Mouse (Mus musculus) heart, embryonic 14.5 days (tissue): ENCODE data around the gene Tsc2. TPM values are rescaled to one million over a fixed set of nuclear protein-coding genes. Genes with fewer than 3 reads are reported as not detected.
A peak's percentile ranks its signal among the peaks of the same experiment; 100 is the strongest.

ENCODE experiments used
- ATAC-seq: fragments of 200-750 bp; cut with Nextera tagmentation; 2 replicates; pipeline ENCODE4 v1.8.0; 2017; ENCODE audit warnings: low read depth, moderate TSS enrichment; ENCODE audit not compliant: insufficient number of reproducible peaks, insufficient read depth, low FRiP score
- H3K27ac ChIP-seq, 2 experiments: fragments of 200-500 bp in 1 of 2; fragments of 300-500 bp in 1 of 2; sonication (generic) in 1 of 2; replicated peaks in 1 of 2; 2 replicates each; pipeline ENCODE4 v1.5.1; 2012 to 2014; ENCODE audit warnings: low read depth in 2 of 2, low read length in 2 of 2, control low read depth in 1 of 2, mild to moderate bottlenecking in 1 of 2, mixed read lengths in 1 of 2; ENCODE audit not compliant: control insufficient read depth in 1 of 2, insufficient read depth in 1 of 2
- H3K27me3 ChIP-seq: fragments of 300-500 bp; sonication (generic); 2 replicates; pipeline ENCODE4 v1.6.1; 2014; ENCODE audit warnings: mild to moderate bottlenecking, low read length, control low read depth; ENCODE audit not compliant: control insufficient read depth, insufficient read depth
- H3K36me3 ChIP-seq: fragments of 300-500 bp; sonication (generic); 2 replicates; pipeline ENCODE4 v1.6.1; 2014; ENCODE audit warnings: mild to moderate bottlenecking, control low read depth, low read length, mixed read lengths; ENCODE audit not compliant: control insufficient read depth, insufficient read depth
- H3K4me1 ChIP-seq, 2 experiments: fragments of 200-500 bp in 1 of 2; fragments of 300-500 bp in 1 of 2; sonication (generic) in 1 of 2; 2 replicates each; pipeline ENCODE4 v1.6.1; 2012 to 2014; ENCODE audit warnings: low read length in 2 of 2, control low read depth in 1 of 2, mixed read lengths in 1 of 2; ENCODE audit not compliant: control insufficient read depth in 2 of 2, insufficient read depth in 2 of 2
- H3K4me2 ChIP-seq: fragments of 300-500 bp; sonication (generic); 2 replicates; pipeline ENCODE4 v1.6.1; 2014; ENCODE audit warnings: mild to moderate bottlenecking, low read length
- H3K4me3 ChIP-seq, 2 experiments: fragments of 200-500 bp in 1 of 2; fragments of 300-500 bp in 1 of 2; sonication (generic) in 1 of 2; 2 replicates each; pipeline ENCODE4 v1.5.1; 2012 to 2014; ENCODE audit warnings: low read length in 2 of 2, mild to moderate bottlenecking in 2 of 2, control low read depth in 1 of 2, low read depth in 1 of 2, moderate library complexity in 1 of 2; ENCODE audit not compliant: control insufficient read depth in 1 of 2, insufficient read depth in 1 of 2
- H3K9ac ChIP-seq: fragments of 300-500 bp; sonication (generic); 2 replicates; pipeline ENCODE4 v1.6.1; 2014; ENCODE audit warnings: mild to moderate bottlenecking, low read length
- H3K9me3 ChIP-seq: fragments of 300-500 bp; sonication (generic); 2 replicates; pipeline ENCODE4 v1.6.1; 2016; ENCODE audit warnings: low read length, control low read depth; ENCODE audit not compliant: control insufficient read depth
- WGBS: fragments of 180-500 bp; shearing (Covaris S2); extraction: QIAGEN DNeasy Blood & Tissue Kit; methylation state at CpG from one replicate; pipeline ENCODE4 v1.1.7; 2014; 5-methylcytosine and 5-hydroxymethylcytosine counted together
- polyA plus RNA-seq: library from polyadenylated mRNA; unstranded; fragments of >200 nt; fragmentation: Nextera tagmentation; extraction: Ambion mirVana; gene quantifications from 2 replicates; pipeline ENCODE4 v1.2.1, GENCODE M21; 2014

The Tsc2 gene
- polyA plus RNA-seq, 1 experiment from 2014 or later: 51.1 TPM

DNA sequence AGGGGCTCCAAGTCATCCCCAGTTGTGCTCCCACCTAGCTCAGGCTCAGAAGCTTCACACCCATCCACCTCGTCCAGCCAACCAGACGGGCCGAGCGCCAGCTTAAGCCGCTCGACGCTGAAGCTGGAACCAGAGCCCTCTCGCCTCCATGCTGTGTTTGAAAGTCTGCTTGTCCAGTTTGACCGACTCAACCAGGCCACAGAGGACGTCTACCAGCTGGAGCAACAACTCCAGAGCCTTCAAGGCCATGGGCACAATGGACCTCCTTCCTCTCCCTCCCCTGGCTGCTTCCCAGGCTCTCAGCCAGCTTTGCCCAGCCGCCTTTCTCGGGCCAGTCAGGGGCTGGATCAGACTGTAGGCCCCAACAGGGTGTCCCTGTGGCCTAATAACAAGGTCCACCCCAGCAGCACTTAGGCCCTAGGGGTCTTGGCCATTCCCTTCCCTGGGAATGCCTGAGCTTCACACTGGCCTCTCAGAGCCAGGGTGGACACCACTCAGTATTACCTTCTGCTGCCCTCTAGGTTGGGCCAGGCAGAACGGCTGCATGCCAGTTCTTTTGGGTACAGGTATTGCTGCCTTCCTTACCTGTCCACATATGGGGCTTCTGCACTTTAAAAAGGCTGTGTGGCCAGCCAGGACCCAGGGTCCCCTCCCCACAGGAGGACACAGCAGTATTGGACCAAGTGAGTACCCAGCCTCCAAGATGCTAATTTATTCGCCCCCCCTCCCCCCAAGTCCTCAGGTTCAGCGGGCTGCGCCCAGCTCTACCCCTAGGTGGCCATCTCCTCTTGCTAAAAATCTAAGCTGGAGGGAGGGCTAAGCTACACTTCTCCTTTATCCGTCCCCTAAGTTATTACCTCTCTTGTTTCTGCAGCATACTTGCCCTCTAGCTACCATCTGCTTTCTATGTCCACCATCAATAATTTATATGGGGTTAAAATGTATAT is 37.0 kb downstream of the Tsc2 start:
- 74% methylated on average over 17 of the region's 17 CpGs for WGBS
- no peak overlapping the region for H3K4me3 ChIP-seq
- no peaks in the 10 kb centered on the region for H3K4me1 ChIP-seq
- no peak overlapping the region for H3K9ac ChIP-seq
- H3K9me3 ChIP-seq: no peaks in the 10 kb centered on the region
- no peak for ATAC-seq
- H3K27me3 ChIP-seq: no peaks in the 10 kb centered on the region
- peaks cover 100% of the 10 kb centered on the region for H3K36me3 ChIP-seq
- H3K27ac ChIP-seq: no peak overlapping the region
- no peak overlapping the region for H3K4me2 ChIP-seq

DNA sequence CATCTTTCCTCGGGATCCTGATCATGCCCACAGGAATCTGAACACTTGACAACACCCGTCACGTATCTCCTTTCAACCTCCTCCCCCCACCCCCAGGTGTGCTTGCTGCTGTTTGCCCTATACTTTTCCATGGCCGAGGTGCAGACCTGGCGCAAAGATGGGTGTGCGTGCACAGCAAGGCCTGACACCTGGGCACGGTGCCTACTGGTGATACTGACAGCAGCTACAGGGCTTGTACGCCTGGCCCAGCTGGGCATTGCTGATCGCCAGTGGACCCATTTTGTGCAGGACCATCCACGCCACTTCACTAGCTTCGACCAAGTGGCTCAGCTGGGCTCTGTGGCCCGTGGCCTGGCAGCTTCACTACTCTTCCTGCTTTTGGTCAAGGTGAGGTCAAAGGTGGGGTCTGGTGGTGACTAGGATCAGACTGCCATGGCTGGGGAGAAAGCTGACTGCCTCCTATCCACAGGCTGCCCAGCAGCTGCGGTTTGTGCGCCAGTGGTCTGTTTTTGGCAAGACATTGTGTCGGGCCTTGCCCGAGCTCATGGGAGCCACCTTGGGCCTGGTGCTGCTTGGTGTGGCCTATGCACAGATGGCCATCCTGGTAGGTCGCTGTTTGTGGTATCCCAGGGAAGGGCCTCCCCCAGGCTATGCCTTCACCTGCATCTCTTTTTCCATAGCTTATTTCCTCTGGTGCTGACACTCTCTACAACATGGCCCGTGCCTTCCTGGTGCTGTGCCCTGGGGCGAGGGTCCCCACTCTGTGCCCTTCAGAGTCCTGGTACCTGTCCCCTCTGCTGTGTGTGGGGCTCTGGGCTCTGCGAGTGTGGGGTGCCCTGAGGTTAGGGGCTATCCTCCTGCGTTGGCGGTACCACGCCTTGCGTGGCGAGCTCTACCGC is 38.2 kb downstream of the Tsc2 start:
- no peak overlapping the region for H3K4me2 ChIP-seq
- no peak overlapping the region for H3K9ac ChIP-seq
- H3K4me3 ChIP-seq: no peak overlapping the region
- WGBS: 91% methylated on average over 26 of the region's 26 CpGs
- H3K36me3 ChIP-seq: peaks cover 97% of the 10 kb centered on the region
- no peak overlapping the region for H3K27ac ChIP-seq
- no peaks in the 10 kb centered on the region for H3K4me1 ChIP-seq
- H3K27me3 ChIP-seq: no peaks in the 10 kb centered on the region
- no peak for ATAC-seq
- no peaks in the 10 kb centered on the region for H3K9me3 ChIP-seq

DNA sequence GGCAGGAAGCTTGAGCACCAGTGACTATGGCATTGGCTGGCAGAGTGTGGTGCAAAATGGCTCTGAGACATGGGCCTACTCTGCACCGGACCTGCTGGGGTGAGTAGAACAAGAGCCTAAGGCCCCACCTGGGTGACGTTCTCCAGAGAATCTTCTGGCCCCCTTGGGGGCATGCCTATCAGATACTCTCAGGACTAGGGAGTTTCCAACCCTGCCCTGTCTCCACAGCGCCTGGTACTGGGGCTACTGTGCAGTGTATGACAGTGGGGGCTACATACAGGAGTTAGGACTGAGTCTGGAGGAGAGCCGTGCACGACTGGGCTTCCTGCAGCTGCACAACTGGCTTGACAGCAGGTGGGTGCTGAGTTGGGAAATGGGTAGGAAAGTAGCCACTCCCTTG is 39.2 kb downstream of the Tsc2 start:
- ATAC-seq: no peak
- 82% methylated on average over 5 of the region's 5 CpGs for WGBS

DNA sequence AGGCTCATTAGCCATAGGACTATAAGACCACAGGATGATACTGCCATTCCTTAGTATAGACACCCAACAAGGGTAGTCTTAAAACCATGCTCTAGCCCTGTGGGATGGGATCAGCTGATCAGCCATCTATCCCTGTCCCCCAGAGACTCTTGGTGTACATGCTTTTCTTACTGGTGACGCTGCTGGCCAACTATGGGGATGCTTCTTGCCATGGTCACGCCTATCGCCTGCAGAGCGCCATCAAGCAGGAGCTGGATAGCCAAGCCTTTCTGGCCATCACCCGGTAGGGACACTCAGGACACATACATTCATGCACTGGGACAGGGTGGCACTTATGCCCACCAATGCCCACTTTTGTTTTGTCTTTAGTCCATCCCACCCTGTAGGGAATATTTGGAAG is 40.7 kb downstream of the Tsc2 start:
- no peaks in the 10 kb centered on the region for H3K27me3 ChIP-seq
- no peak for ATAC-seq
- no peak overlapping the region for H3K4me2 ChIP-seq
- H3K27ac ChIP-seq: no peak overlapping the region
- H3K4me3 ChIP-seq: no peak overlapping the region
- H3K36me3 ChIP-seq: peaks cover 95% of the 10 kb centered on the region
- H3K9me3 ChIP-seq: no peaks in the 10 kb centered on the region
- H3K4me1 ChIP-seq: no peaks in the 10 kb centered on the region
- 92% methylated on average over 5 of the region's 5 CpGs for WGBS
- no peak overlapping the region for H3K9ac ChIP-seq

More for the DNA sequence above, 39.2 kb downstream of the Tsc2 start:
- Histone ChIP-seq H3K9ac (no peak overlapping the region), H3K27ac (no peak overlapping the region), H3K36me3 (peaks cover 95% of the 10 kb centered on the region), H3K4me3 (no peak overlapping the region), H3K4me2 (no peak overlapping the region), H3K27me3 (no peaks in the 10 kb centered on the region), H3K4me1 (no peaks in the 10 kb centered on the region), H3K9me3 (no peaks in the 10 kb centered on the region)

DNA sequence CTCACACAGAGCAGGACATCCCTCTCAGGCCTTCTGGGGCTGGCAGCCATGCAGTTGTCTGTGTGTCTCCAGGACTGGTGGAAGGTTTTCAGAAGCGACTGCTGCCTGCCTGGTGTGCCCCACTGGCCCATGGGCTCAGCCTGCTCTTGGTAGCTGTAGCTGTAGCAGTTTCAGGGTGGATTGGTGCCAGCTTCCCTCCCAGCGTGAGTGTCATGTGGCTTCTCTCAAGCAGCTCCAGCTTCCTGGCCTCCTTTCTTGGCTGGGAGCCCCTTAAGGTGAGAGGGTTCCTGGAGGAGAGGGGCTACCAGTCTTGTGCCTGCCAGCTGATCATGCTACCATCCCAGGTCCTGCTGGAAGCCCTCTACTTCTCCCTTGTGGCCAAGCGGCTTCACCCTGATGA is 41.5 kb downstream of the Tsc2 start:
- WGBS: 68% methylated on average over 3 of the region's 3 CpGs
- peaks cover 95% of the 10 kb centered on the region for H3K36me3 ChIP-seq

DNA sequence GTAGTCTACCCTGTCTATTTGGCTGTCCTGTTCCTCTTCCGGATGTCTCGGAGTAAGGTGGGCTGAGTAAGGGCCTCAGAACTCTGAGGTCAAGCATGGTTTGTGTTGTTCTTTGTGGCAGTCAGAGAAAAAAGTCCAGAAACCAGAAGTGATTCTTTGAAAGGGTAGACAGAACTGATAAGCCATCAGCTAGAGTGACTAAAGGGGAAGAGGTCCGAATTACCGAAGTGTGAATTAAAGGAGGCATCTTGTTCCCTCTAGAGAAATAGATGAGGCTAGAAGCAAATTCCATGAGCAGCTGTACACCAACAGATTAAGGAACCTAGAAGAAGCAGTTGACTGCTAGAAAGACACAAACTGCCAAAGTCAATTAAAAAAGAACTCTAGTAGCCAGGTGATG is 45.9 kb downstream of the Tsc2 start:
- Histone ChIP-seq H3K4me2 (no peak overlapping the region), H3K4me1 (no peaks in the 10 kb centered on the region), H3K27me3 (no peaks in the 10 kb centered on the region), H3K9ac (no peak overlapping the region), H3K27ac (no peak overlapping the region), H3K4me3 (no peak overlapping the region), H3K9me3 (no peaks in the 10 kb centered on the region), H3K36me3 (peaks cover 78% of the 10 kb centered on the region)
- WGBS: 92% methylated on average over 4 of the region's 4 CpGs
- no peak for ATAC-seq

More for the DNA sequence above, 41.5 kb downstream of the Tsc2 start:
- H3K27ac ChIP-seq: no peak overlapping the region
- no peak for ATAC-seq
- no peak overlapping the region for H3K4me3 ChIP-seq
- H3K27me3 ChIP-seq: no peaks in the 10 kb centered on the region
- no peak overlapping the region for H3K9ac ChIP-seq
- H3K4me1 ChIP-seq: no peaks in the 10 kb centered on the region
- H3K4me2 ChIP-seq: no peak overlapping the region
- no peaks in the 10 kb centered on the region for H3K9me3 ChIP-seq

DNA sequence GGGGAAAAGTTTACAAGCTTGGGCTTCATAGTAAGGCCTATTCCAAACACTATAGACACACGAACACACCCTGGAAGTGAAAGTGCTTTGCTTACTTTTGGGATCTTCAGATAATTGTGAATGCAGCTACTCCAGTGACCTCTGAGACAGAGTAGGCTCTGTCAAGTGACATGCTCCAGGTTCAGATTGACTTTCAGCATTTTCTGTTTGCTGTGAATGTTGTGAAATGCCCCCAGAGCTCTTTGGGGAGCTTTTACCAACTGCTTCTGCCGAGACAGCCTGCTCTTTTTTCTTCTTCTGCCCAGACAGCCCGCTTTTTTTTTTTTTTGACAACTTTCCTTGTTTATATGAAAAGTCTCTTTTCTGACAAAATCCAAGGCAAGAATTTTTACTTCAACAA is 47.9 kb downstream of the Tsc2 start:
- no peaks in the 10 kb centered on the region for H3K9me3 ChIP-seq
- H3K4me1 ChIP-seq: no peaks in the 10 kb centered on the region
- H3K4me2 ChIP-seq: no peak overlapping the region
- H3K27ac ChIP-seq: peak overlapping the region; percentile 16 to 35; a peak in 3 of 4 replicates
- no peak overlapping the region for H3K4me3 ChIP-seq
- no peak overlapping the region for H3K9ac ChIP-seq
- whole genome bisulfite sequencing: 74% methylated on average over 3 of the region's 3 CpGs
- H3K27me3 ChIP-seq: no peaks in the 10 kb centered on the region
- no peak for ATAC-seq
- peaks cover 81% of the 10 kb centered on the region for H3K36me3 ChIP-seq
